Mouse (Mus musculus): ENCODE data around the gene Peg3.

- TF ChIP-seq CTCF (IDR thresholded peaks at IDR 0.05 in 2 of 3, conservative IDR thresholded peaks at IDR 0.05 in 1 of 3; ENCODE audit: control insufficient read depth in 1 of 3, insufficient read depth in 1 of 3, low read depth in 2 of 3, low read length in 3 of 3, poor library complexity in 1 of 3, severe bottlenecking in 1 of 3) (no peak), TAL1 (IDR thresholded peaks at IDR 0.05; ENCODE audit: low read length) (no peak), BHLHE40 (IDR thresholded peaks at IDR 0.05; ENCODE audit: borderline replicate concordance, low read depth, low read length) (no peak), EP300 (IDR thresholded peaks at IDR 0.05; ENCODE audit: low read depth in 1 of 2, low read length in 2 of 2) (no peak), GABPA (IDR thresholded peaks at IDR 0.05; ENCODE audit: low read depth, low read length) (no peak), POLR2A (IDR thresholded peaks at IDR 0.05; ENCODE audit: control insufficient read depth in 1 of 2, insufficient read depth in 1 of 2, low read depth in 1 of 2, low read length in 2 of 2, poor library complexity in 1 of 2) (no peak), RCOR1 (IDR thresholded peaks at IDR 0.05; ENCODE audit: low read depth, low read length) (no peak), MXI1 (IDR thresholded peaks at IDR 0.05; ENCODE audit: low read depth, low read length) (no peak), TCF12 (IDR thresholded peaks at IDR 0.05; ENCODE audit: low read depth, low read length) (no peak), MAFK (IDR thresholded peaks at IDR 0.05; ENCODE audit: borderline replicate concordance, low read depth, low read length) (no peak)
These were observed 33.8 kb downstream of the Peg3 start, which contains the start of gene Zim1 for GRCm38 (mm10) chr7:6696241-6697045.

All from MEL (cell line).